Mouse (Mus musculus) heart, adult 2 months (tissue): ENCODE results near the gene Gm20388. TPM values are rescaled to one million over a fixed set of nuclear protein-coding genes. Genes with fewer than 3 reads are reported as not detected.

Experiments
- DNase-seq, 2 experiments: peaks; one replicate each; pipeline ENCODE4 v3.0.0; 2021
- H3K27ac ChIP-seq: fragments of 200-600 bp; 2 replicates; pipeline ENCODE4 v1.8.1; 2022
- H3K27me3 ChIP-seq: fragments of 200-500 bp; 2 replicates; pipeline ENCODE4 v1.6.1; 2012; ENCODE audit warnings: mild to moderate bottlenecking, low read length, inconsistent platforms, mixed read lengths; ENCODE audit not compliant: control insufficient read depth, insufficient read depth
- H3K36me3 ChIP-seq: fragments of 200-500 bp; 2 replicates; pipeline ENCODE4 v1.6.1; 2012; ENCODE audit warnings: low read length, inconsistent platforms; ENCODE audit not compliant: control insufficient read depth, insufficient read depth
- H3K4me1 ChIP-seq: fragments of 200-500 bp; 2 replicates; pipeline ENCODE4 v1.6.1; 2011; ENCODE audit warnings: low read length; ENCODE audit not compliant: control insufficient read depth, insufficient read depth
- H3K4me3 ChIP-seq: fragments of 200-600 bp; 2 replicates; pipeline ENCODE4 v1.8.1; 2022
- H3K79me2 ChIP-seq: fragments of 200-500 bp; replicated peaks from 2 replicates; pipeline ENCODE4 v1.6.1; 2012; ENCODE audit warnings: mild to moderate bottlenecking, inconsistent platforms, low read length, moderate library complexity, mixed read lengths; ENCODE audit not compliant: control insufficient read depth, insufficient read depth
- H3K9ac ChIP-seq: fragments of 200-500 bp; 2 replicates; pipeline ENCODE4 v1.6.1; 2012; ENCODE audit warnings: low read depth, mild to moderate bottlenecking, control low read depth, inconsistent platforms, low read length, mixed read lengths
- CTCF ChIP-seq: fragments of 200-600 bp; IDR thresholded peaks from 2 replicates; pipeline ENCODE4 v1.8.1; 2022; ENCODE audit warnings: antibody characterized with exemption, mild to moderate bottlenecking, moderate library complexity
- EP300 ChIP-seq: fragments of 200-500 bp; IDR thresholded peaks from 2 replicates; pipeline ENCODE4 v1.6.1; 2011; ENCODE audit warnings: low read depth, low read length, control low read depth; ENCODE audit not compliant: insufficient read depth
- POLR2A ChIP-seq: fragments of 200-500 bp; IDR thresholded peaks from 2 replicates; pipeline ENCODE4 v1.6.1; 2011; ENCODE audit warnings: mild to moderate bottlenecking, low read depth, low read length, control low read depth; ENCODE audit not compliant: insufficient read depth
- WGBS: fragments of 180-500 bp; shearing (Covaris S2); methylation state at CpG from one replicate; pipeline ENCODE4 v1.1.7; 2018; 5-methylcytosine and 5-hydroxymethylcytosine counted together
- intact Hi-C: fragments of 180-260 bp; cut with DNase I; formaldehyde crosslinking; loops from one replicate; pipeline ENCODE4 v1.15.1; 2025
- polyA plus RNA-seq: library from polyadenylated mRNA; depleted of rRNA; stranded (reverse); fragments of >200 nt; gene quantifications from 2 replicates; pipeline ENCODE4 v1.2.3, GENCODE M21; 2012
- total RNA-seq, 2 experiments: library from RNA; stranded (reverse); gene quantifications; 2 replicates each; pipeline ENCODE4 v1.2.3; 2021

Gene Gm20388
- total and polyA plus RNA-seq, 3 experiments, result 1.8 to 32.3 TPM; not detected in 1

GRCm38 (mm10) chr8:120292316-120293107 lies 381.9 kb downstream of the Gm20388 start:
- H3K4me1 ChIP-seq, result peaks cover 14% of the 10 kb centered on the region
- intact Hi-C loops, result no loop called here
- H3K4me3 ChIP-seq, result no peak overlapping the region

GRCm38 (mm10) chr8:120293421-120294357 lies 383.0 kb downstream of the Gm20388 start:
- Histone ChIP-seq H3K79me2 (no peaks in the 10 kb centered on the region), H3K4me3 (no peak overlapping the region), H3K9ac (peak overlapping the region; percentile 23; the same call in 1 of the 2 replicates), H3K36me3 (no peaks in the 10 kb centered on the region), H3K4me1 (peaks cover 13% of the 10 kb centered on the region), H3K27me3 (no peaks in the 10 kb centered on the region), H3K27ac (no peak overlapping the region; the same call in 1 of the 2 replicates)
- WGBS, result 72% methylated on average over 18 of the region's 18 CpGs
- intact Hi-C loops, result no loop called here
- no peak for DNase-seq
- TF ChIP-seq EP300 (0 out of 2 replicates have a peak, but pooled peaks have one; percentile 14), POLR2A (no peak)

More at GRCm38 (mm10) chr8:120292316-120293107, 381.9 kb downstream of the Gm20388 start:
- no peak for TF ChIP-seq EP300
- TF ChIP-seq CTCF, result no peak
- no peak for TF ChIP-seq POLR2A
- Histone ChIP-seq H3K36me3 (no peaks in the 10 kb centered on the region), H3K9ac (no peak overlapping the region), H3K27ac (no peak overlapping the region), H3K79me2 (no peaks in the 10 kb centered on the region), H3K27me3 (no peaks in the 10 kb centered on the region)
- WGBS, result 65% methylated on average over 8 of the region's 8 CpGs
- DNase-seq, result no peak

- Histone ChIP-seq H3K27ac (no peak overlapping the region), H3K36me3 (no peaks in the 10 kb centered on the region), H3K79me2 (no peaks in the 10 kb centered on the region), H3K27me3 (no peaks in the 10 kb centered on the region), H3K4me1 (peaks cover 5% of the 10 kb centered on the region), H3K4me3 (no peak overlapping the region), H3K9ac (no peak overlapping the region)
- intact Hi-C loops, result no loop called here
- DNase-seq, result no peak
- WGBS, result 45% methylated on average over 16 of the region's 17 CpGs
- no peak for TF ChIP-seq EP300
- no peak for TF ChIP-seq CTCF
- no peak for TF ChIP-seq POLR2A
Observed at GRCm38 (mm10) chr8:120294982-120295870, 384.6 kb downstream of the Gm20388 start.

- H3K4me1 ChIP-seq, result peaks cover 7% of the 10 kb centered on the region
- H3K9ac ChIP-seq, result no peak overlapping the region
- WGBS, result 81% methylated on average over 5 of the region's 5 CpGs
Observed at GRCm38 (mm10) chr8:120297000-120297399, 386.4 kb downstream of the Gm20388 start.

More at GRCm38 (mm10) chr8:120297000-120297399, 386.4 kb downstream of the Gm20388 start:
- no peaks in the 10 kb centered on the region for H3K36me3 ChIP-seq
- H3K4me3 ChIP-seq, result no peak overlapping the region
- H3K79me2 ChIP-seq, result no peaks in the 10 kb centered on the region
- no peaks in the 10 kb centered on the region for H3K27me3 ChIP-seq
- intact Hi-C loops, result no loop called here
- TF ChIP-seq CTCF (no peak), POLR2A (no peak), EP300 (no peak)
- DNase-seq, result no peak
- no peak overlapping the region for H3K27ac ChIP-seq
